Mouse (Mus musculus) embryonic fibroblast, embryonic 13.5 days (primary cell): Measurements from ENCODE around the gene Gm39653.

ENCODE experiments used
- CTCF ChIP-seq: IDR thresholded peaks from 2 replicates; pipeline ENCODE4 v1.5.1; 2011; ENCODE audit warnings: mild to moderate bottlenecking, control low read depth, low read length, moderate library complexity, borderline replicate concordance; ENCODE audit not compliant: insufficient read depth
- POLR2A ChIP-seq: IDR thresholded peaks from 2 replicates; pipeline ENCODE4 v1.6.1; 2011; ENCODE audit warnings: low read depth, mild to moderate bottlenecking, control low read depth, low read length, moderate library complexity

GRCm38 (mm10) chr1:63586869-63587268 is 28.9 kb upstream of the Gm39653 start:
- TF ChIP-seq CTCF: no peak
- no peak for TF ChIP-seq POLR2A
